Mouse (Mus musculus) small intestine, adult 10 weeks (tissue): ENCODE results near the gene Sec23a. TPM values are rescaled to one million over a fixed set of nuclear protein-coding genes. Genes with fewer than 3 reads are reported as not detected.

Experiments
- polyA plus RNA-seq: library from polyadenylated mRNA; stranded (reverse); fragments of 350-450 nt; fragmentation: Illumina TruSeq; extraction: RNeasy Lipid Tissue Mini Kit (QIAGEN cat#74804); gene quantifications from one replicate; pipeline ENCODE4 v1.2.3, GENCODE M21; 2014; ENCODE audit warnings: low replicate concordance

Sec23a gene
- polyA plus RNA-seq = 308 TPM

GRCm38 (mm10) chr12:59011844-59012709, at the start of gene Sec23a:
TSS of gene Sec23a (minus strand) at chr12:59012017.

GRCm38 (mm10) chr12:59060993-59061595, 49.3 kb upstream of the Sec23a start, which contains the start of gene Trappc6b:
TSS of gene Trappc6b (minus strand) at chr12:59061472.

GRCm38 (mm10) chr12:59013234-59013633, 1.4 kb upstream of the Sec23a start, which contains the start of gene Gemin2:
TSS of gene Gemin2 (plus strand) at chr12:59013393.

Other genes starting within 250 kb of the Sec23a start
- gene Gemin2, start 1.4 kb upstream of the Sec23a start, polyA plus RNA-seq = 13.5 TPM
- gene Trappc6b, start 49.5 kb upstream of the Sec23a start, polyA plus RNA-seq = 325 TPM
- 159 TPM for gene Pnn, start 54.9 kb upstream of the Sec23a start, polyA plus RNA-seq
- gene Mia2, start 83.8 kb upstream of the Sec23a start, polyA plus RNA-seq = 680 TPM
- gene Fbxo33, start 207.7 kb upstream of the Sec23a start, polyA plus RNA-seq = 38.7 TPM